Mouse (Mus musculus) layer of hippocampus, adult 18-20 months (tissue): ENCODE data around the gene Gstcd. TPM values are rescaled to one million over a fixed set of nuclear protein-coding genes. Genes with fewer than 3 reads are reported as not detected.

Experiments used
- DNase-seq, 2 experiments: peaks; one replicate each; pipeline ENCODE4 v3.0.0; 2022; ENCODE audit warnings: low spot score in 2 of 2
- total RNA-seq, 2 experiments: library from RNA; stranded (reverse); gene quantifications; 2 replicates each; pipeline ENCODE4 v1.2.3; 2021

The Gstcd gene
- total RNA-seq, 2 experiments from 2014 or later: 8.7 to 10.0 TPM

DNA sequence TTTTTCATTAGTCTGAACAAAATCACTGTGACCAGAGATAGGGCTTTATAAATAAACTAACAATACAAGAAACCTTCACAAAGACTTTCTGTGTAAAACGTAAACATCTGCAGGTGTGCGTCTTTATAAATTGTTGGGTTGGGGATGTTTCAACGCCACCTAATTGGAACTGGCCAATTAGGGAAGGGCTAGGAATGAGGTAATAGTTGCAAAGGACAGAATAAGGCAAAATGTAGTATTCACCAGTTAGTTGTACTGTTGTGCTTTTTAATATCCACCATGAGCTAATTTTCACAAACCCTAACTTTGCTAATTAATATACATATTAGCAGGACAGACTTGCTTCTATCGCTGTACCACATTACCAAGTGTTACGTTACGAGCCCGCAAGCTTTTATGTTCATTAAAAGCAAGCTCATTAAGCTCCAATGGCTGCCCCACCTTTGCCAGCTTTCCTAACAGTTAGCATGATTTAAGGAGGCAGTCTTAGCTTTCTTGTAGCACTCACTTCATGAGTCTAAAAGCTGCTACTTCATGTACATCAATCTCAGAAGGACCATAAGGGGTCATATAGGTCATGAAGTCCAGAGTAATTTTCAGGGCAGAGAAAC, 58.6 kb downstream of the Gstcd start:
- no peak for DNase-seq

DNA sequence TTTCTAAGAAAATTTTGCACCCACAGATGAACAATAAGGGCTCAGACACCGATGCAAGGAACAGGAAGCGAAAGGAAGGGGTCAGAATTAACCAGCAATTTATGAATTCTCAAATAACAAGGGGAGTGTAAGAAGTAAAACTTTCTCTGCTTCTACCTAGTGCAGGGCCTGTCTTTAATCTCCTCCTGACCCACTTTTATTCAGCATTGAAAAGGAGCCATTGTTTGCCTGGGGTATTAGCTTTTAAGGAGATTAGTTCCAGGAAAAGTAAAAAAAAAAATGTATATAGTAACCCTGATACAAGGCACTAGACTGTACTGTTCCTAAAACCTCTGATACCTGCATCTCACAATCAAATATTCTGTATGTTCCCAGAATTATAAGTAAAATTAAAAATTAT, 64.9 kb downstream of the Gstcd start:
- DNase-seq: no peak

DNA sequence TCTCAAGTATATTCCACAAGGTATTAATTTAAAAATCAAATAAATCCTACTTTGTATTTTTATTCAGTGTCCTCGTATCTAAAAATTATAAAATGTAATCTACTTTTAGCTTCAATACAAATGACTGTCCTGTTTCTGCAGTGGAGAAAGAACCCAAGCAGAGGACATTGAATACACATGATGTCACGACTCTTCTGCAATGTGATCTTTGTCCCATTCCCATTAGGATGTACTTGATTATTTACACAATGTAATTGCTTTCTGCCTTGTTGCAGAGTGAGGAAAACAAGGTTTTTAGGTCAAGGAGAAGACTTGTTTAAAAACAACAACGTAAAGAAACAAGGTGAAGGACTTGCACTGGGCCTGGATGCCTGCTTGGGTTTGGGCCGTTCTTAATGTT, 84.6 kb downstream of the Gstcd start:
- DNase-seq: no peak

DNA sequence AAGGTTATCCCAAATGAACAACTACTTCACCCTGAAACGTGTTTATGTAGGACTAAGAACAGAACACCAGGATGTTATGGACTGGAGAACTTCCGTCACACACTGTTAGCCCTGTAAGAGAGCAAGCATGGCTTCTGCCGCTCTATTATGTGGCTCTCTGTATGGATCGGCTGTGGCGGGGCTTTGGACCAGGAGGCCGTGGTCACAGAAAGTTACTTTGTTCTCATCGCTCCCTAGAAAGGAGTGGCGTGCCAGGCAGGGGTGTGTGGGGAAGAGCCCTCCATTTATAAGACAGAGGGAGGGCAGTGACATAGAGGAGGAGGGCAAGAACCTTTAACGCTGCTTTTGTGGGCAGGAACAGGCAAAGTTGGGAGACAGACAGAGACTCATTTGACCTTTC, 95.5 kb downstream of the Gstcd start:
- DNase-seq: no peak

DNA sequence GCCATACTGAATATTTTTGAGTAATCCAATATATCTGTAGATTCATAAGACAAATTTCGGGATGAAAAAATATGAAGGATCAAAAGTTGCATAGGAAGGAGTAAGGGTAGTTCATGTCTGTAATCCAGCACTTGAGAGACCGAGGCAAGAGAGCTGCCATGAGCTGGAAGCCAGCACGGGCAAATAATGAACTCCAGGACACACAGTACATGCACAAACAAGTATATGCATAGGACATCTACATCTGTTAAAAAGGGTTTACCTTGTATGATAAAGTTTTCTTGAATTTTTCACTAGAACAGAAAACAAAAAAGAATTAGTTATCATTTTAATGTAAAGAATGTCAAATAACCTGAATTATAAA, 95.9 kb downstream of the Gstcd start:
- DNase-seq: no peak

DNA sequence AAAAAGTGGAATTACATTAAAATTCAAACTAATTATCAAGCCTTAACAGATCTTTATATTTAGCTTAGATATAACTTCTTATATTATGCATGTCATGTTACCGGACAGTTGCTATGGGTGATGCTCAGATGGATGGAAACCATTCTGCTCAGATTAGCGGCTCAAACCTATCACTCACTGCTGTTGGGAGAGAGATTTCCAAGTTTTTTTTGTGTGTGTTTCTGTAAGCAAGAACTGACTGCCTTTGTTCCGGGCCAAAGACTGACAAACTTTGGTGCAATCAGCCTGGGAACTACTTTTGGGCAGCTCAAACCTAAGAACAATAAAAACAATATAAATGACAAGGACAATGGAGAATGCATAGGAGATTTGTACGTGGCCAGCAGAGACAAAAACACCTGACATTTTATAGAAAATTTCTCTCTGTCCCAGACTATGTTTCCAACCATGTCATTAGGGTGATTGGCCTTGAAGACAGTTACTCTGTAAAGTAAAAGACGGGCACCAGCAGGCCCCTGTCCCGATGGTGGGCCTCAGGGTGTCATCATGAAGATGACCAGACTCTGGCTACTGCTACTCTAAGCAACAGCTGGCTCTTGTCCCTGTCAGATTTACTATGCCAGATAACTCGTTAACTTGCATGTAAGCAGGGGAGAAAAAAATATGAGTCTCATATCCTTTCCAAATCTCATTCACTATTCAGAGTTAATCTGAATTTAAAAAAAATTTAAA, 96.5 kb downstream of the Gstcd start:
- DNase-seq: no peak

DNA sequence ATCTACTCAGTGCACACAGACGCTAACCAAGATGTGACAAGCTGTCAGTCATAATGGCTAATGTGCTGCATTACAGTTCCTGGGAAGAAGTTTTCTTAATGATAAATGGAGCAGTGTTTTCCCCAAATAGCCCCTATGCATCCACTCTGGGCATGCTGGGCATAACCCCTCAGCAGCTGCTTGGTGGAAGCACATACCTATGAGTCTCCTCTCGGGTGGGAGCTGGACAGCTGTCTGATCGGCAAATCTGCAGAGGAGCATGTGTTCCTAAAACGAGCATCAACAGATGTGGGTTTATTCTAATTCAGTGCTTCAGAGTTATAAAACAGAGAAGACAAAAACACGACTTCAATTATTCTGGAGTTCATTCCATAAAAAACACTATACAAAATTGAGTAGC, 105.6 kb downstream of the Gstcd start:
- peak in 1 of 2 experiments; percentile 34 for DNase-seq

DNA sequence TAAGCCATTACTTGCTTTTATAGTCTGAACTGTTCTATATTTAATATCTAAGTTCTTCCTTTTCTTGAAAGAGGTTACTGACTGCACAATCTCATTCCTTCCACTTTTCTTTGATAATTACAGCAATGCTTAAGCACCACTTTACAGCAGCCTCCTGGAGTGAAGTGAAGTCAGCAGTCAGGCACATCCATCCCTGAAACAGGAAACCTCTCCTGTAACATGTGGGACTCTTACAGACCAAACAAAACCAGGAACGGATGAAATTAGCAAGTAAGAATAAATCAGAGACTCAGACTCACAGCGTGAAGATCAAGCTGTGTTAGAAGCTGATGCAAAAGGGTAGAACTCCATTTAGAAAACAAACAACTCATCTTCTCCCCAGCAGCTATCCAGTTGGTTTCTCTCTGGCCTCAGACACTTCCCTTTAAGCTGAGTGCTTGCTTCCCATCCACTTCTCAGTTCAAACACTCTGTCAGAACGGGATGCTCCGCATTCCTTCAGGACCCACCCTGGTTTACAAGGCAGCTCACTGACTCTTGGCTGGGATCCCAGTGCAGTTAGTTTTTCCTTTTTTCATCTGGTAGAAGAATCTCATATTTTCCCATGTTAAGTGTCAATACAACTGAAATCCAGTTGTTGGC, 107.9 kb downstream of the Gstcd start:
- DNase-seq: no peak

GRCm38 (mm10) chr3:132981968-132982367, 109.9 kb downstream of the Gstcd start:
- no peak for DNase-seq

DNA sequence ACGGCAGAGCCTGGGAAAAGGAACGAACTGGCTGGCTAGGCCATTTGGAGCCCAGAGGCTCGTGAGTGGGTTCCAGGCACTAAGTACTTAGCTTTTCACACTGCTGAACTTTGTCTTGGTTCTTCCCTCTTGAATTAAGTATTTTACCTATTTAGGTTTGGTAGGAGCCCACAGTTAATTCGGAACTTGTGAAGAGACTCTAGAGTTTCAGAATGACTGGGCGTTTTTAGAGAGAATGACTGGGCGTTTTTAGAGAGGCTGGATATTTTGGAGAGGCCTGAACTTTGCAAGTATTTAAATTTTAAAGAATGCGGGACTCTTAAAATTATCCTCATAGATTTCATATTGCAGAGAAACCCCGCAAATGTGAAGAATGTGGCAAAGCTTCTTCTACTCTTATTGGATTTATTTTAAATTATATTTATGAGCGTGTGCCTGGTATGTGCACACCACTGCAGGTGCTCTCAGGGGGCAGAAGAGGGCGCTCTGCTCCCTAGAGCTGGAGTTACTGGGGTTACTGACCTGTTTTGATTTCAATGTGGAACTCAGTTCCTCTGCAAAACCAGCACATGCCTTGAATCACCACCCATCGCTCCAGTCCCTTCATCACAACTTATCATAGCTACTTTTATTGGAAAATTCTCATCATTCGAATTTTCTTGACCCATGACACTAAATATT, 111.9 kb downstream of the Gstcd start:
- DNase-seq: no peak

DNA sequence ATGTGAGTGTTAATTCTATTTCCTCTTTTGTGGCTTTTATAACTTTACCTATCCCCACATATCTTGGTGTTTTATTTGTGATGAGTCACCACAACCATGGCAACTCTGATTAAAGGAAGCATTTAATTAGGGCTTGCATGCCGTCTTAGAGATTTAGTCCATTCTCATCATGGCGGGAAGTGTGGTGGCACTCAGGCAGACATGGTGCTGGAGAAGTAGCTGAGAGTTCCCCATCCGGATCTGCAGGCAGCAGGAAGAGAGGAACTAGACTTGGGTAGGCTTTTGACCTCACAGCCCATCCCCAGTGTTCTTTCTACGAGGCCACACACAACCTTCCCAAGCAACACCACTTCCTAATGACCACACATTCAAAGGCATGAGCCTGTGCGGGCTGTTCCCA, 125.6 kb downstream of the Gstcd start:
- DNase-seq: no peak

- DNase-seq: no peak
These were observed 126.9 kb downstream of the Gstcd start for GRCm38 (mm10) chr3:132964715-132965507.

GRCm38 (mm10) chr3:132962631-132963361, 129.0 kb downstream of the Gstcd start:
- no peak for DNase-seq

- no peak for DNase-seq
These were observed 141.3 kb downstream of the Gstcd start for GRCm38 (mm10) chr3:132950529-132950880.

DNA sequence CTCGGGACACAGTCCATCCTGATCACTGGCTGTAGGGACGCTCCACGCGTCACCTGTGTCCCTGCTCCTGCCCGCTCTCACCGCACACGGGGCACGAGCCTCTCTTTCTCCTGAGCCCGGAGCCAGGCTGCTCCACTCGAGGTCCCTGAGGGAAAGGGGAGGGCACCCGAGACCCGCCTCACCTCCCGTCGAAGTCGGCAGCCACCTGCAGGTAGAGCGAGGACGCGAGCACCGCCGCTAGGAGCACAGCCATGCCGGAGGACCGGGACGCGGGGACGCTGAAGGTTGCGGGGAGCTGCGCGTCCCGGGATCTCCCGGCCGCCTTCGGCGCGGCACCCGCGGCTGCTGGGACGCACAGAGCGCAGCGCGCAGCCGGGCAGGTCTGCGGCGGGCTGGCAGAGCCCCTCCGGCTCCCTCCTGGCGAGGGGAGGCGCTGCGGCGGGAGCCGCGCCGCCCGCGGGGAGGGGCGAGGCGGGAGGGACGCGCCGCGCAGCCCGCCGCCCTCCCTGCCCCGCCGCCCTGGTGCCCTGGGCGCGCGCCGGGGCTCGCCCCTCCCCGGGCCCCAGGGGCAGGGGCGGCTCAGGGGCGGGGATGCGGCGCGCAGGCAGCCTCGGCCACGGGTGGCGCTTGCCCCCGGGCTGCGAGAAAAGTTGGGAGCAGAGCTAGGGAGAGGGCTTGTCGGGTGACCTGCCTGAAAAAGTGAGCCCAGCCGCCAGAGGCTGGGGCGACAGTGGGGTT, 141.9 kb downstream of the Gstcd start, which contains the start of gene Npnt:
Npnt (minus strand) TSS at position 501 of the 738 bp plus-strand sequence.
- peak in 1 of 2 experiments; percentile 15 for DNase-seq

GRCm38 (mm10) chr3:132949380-132949790, 142.4 kb downstream of the Gstcd start:
- DNase-seq: peak in 1 of 2 experiments; percentile 17

GRCm38 (mm10) chr3:132948298-132948795, 143.5 kb downstream of the Gstcd start:
- no peak for DNase-seq

DNA sequence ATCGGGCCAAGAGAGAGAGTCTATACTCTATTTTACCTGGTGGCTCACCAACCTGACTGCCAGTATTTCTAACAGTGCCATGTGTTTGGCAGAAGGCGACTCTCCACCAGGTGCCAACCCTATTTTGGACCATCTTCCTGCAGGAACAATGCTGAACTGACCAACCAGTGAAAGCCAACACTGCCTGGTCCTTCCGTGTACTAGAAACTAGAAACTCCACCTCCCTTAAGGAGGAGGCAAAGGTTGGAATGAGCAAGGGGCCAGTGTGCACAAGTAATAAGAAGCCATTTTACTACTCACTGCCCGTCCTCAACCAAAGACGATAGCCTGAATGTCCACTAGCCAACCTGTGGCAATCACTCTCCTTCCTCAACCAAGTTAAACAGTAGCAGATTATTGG, 145.7 kb downstream of the Gstcd start:
- no peak for DNase-seq

DNA sequence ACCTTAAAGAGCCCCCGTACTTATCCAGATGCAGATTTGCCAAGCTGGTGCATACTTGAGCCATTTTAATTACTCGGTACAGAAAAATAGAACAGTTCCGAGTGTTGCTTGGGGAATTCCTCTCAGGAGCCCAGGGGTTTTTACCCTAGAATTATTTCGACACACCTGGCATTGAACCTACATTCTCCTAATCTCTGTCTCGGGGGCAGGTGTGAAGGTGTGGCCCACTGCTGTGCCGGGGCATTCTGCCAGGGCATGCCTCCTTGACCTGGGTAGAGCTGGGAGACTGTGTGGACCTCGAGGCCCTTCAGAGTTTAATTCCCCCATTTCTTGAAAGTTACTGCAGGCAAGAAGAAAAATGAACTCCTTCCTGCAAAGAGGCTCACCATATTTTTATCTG, 146.2 kb downstream of the Gstcd start:
- DNase-seq: no peak

GRCm38 (mm10) chr3:132944609-132945008, 147.2 kb downstream of the Gstcd start:
- no peak for DNase-seq
